Mouse (Mus musculus) CH12.LX (cell line): ENCODE data around the gene Tex21. TPM values are rescaled to one million over a fixed set of nuclear protein-coding genes. Genes with fewer than 3 reads are reported as not detected.
A peak's percentile ranks its signal among the peaks of the same experiment; 100 is the strongest.

Source experiments
- DNase-seq: peaks from one replicate; pipeline ENCODE4 v3.0.0-alpha.2; 2013; ENCODE audit errors: extremely low read depth
- H3K27ac ChIP-seq: 2 replicates; pipeline ENCODE4 v1.5.1; 2012; ENCODE audit warnings: low read depth, mild to moderate bottlenecking, control low read depth, moderate library complexity; ENCODE audit not compliant: insufficient read depth
- H3K27me3 ChIP-seq: replicated peaks from 2 replicates; pipeline ENCODE3; 2012; ENCODE audit warnings: inconsistent platforms
- H3K36me3 ChIP-seq, 2 experiments: replicated peaks in 1 of 2; 2 replicates each; pipeline versions ENCODE3 to v1.6.1; 2012; ENCODE audit warnings: inconsistent platforms in 1 of 2, low read length in 1 of 2, mild to moderate bottlenecking in 1 of 2, mixed read lengths in 1 of 2, moderate library complexity in 1 of 2; ENCODE audit not compliant: control insufficient read depth in 1 of 2, insufficient read depth in 1 of 2
- H3K4me1 ChIP-seq, 2 experiments: 2 replicates each; pipeline ENCODE4 v1.6.1; 2012; ENCODE audit warnings: inconsistent platforms in 1 of 2, moderate library complexity in 1 of 2; ENCODE audit not compliant: insufficient read depth in 2 of 2, control insufficient read depth in 1 of 2
- H3K4me2 ChIP-seq: 2 replicates; pipeline ENCODE4 v1.6.1; 2012; ENCODE audit warnings: low read depth, mild to moderate bottlenecking, control low read depth; ENCODE audit not compliant: poor library complexity, insufficient read depth, severe bottlenecking
- H3K4me3 ChIP-seq, 3 experiments: fragments of 150-350 bp in 1 of 3; sonication (generic) in 1 of 3; replicated peaks in 1 of 3; 2 replicates each; pipeline versions ENCODE3 to v1.5.1; 2011 to 2012; ENCODE audit warnings: low read depth in 2 of 3, low read length in 2 of 3, mild to moderate bottlenecking in 2 of 3, moderate library complexity in 2 of 3, control low read depth in 1 of 3, improper control_type of control experiment in 1 of 3, inconsistent platforms in 1 of 3, mixed read lengths in 1 of 3; ENCODE audit not compliant: poor library complexity in 1 of 3
- H3K79me2 ChIP-seq: replicated peaks from 2 replicates; pipeline ENCODE4 v1.6.1; 2012; ENCODE audit warnings: mild to moderate bottlenecking, moderate library complexity; ENCODE audit not compliant: control insufficient read depth, poor library complexity, insufficient read depth, severe bottlenecking; ENCODE audit errors: extremely low read depth
- H3K9ac ChIP-seq: 2 replicates; pipeline ENCODE4 v1.6.1; 2012; ENCODE audit warnings: low read depth, mild to moderate bottlenecking, control low read depth, moderate library complexity; ENCODE audit not compliant: insufficient read depth
- H3K9me3 ChIP-seq: replicated peaks from 2 replicates; pipeline ENCODE3; 2012; ENCODE audit warnings: low read length, inconsistent platforms, mixed read lengths
- CHD1 ChIP-seq: IDR thresholded peaks from 2 replicates; pipeline ENCODE4 v1.6.1; 2012; ENCODE audit warnings: low read depth, low read length, improper control_type of control experiment, inconsistent platforms
- CTCF ChIP-seq, 2 experiments: IDR thresholded peaks in 1 of 2; conservative IDR thresholded peaks in 1 of 2; 2 replicates each; pipeline ENCODE4 v1.5.1; 2011 to 2012; ENCODE audit warnings: low read depth in 2 of 2, low read length in 2 of 2, improper control_type of control experiment in 1 of 2, inconsistent platforms in 1 of 2, mild to moderate bottlenecking in 1 of 2, moderate library complexity in 1 of 2
- ELF1 ChIP-seq: IDR thresholded peaks from 2 replicates; pipeline ENCODE4 v1.6.1; 2014; ENCODE audit warnings: low read depth, mild to moderate bottlenecking, inconsistent platforms, low read length, improper control_type of control experiment
- EP300 ChIP-seq: IDR thresholded peaks from 2 replicates; pipeline ENCODE4 v1.6.1; 2011; ENCODE audit warnings: low read length, improper control_type of control experiment
- IRF4 ChIP-seq: IDR thresholded peaks from 2 replicates; pipeline ENCODE4 v1.6.1; 2014; ENCODE audit warnings: low read depth, mild to moderate bottlenecking, inconsistent platforms, low read length, improper control_type of control experiment
- MAFK ChIP-seq: IDR thresholded peaks from 2 replicates; pipeline ENCODE4 v1.6.1; 2011; ENCODE audit warnings: low read length, improper control_type of control experiment; ENCODE audit not compliant: insufficient replicate concordance
- MAX ChIP-seq: IDR thresholded peaks from 2 replicates; pipeline ENCODE4 v1.6.1; 2011; ENCODE audit warnings: low read length, improper control_type of control experiment
- MAZ ChIP-seq: IDR thresholded peaks from 2 replicates; pipeline ENCODE4 v1.6.1; 2012; ENCODE audit warnings: low read depth, mild to moderate bottlenecking, inconsistent platforms, low read length, improper control_type of control experiment, moderate library complexity
- MXI1 ChIP-seq: IDR thresholded peaks from 2 replicates; pipeline ENCODE4 v1.6.1; 2011; ENCODE audit warnings: mild to moderate bottlenecking, low read depth, low read length, improper control_type of control experiment
- MYC ChIP-seq: IDR thresholded peaks from 2 replicates; pipeline ENCODE4 v1.6.1; 2011; ENCODE audit warnings: low read depth, mild to moderate bottlenecking, improper control_type of control experiment, low read length
- NRF1 ChIP-seq: IDR thresholded peaks from 2 replicates; pipeline ENCODE4 v1.6.1; 2014; ENCODE audit warnings: low read depth, mild to moderate bottlenecking, inconsistent platforms, low read length, improper control_type of control experiment, moderate library complexity
- POLR2A ChIP-seq: IDR thresholded peaks from 2 replicates; pipeline ENCODE4 v1.6.1; 2011; ENCODE audit warnings: low read depth, mild to moderate bottlenecking, improper control_type of control experiment, low read length
- POLR2AphosphoS2 ChIP-seq: IDR thresholded peaks from 2 replicates; pipeline ENCODE4 v1.6.1; 2011; ENCODE audit warnings: low read depth, low read length, improper control_type of control experiment
- RAD21 ChIP-seq: IDR thresholded peaks from 2 replicates; pipeline ENCODE4 v1.6.1; 2011; ENCODE audit warnings: low read depth, mild to moderate bottlenecking, low read length, improper control_type of control experiment, moderate library complexity
- RCOR1 ChIP-seq: conservative IDR thresholded peaks from 2 replicates; pipeline ENCODE4 v1.6.1; 2012; ENCODE audit warnings: low read depth, mild to moderate bottlenecking, inconsistent platforms, low read length, improper control_type of control experiment
- SMC3 ChIP-seq: IDR thresholded peaks from 2 replicates; pipeline ENCODE4 v1.6.1; 2011; ENCODE audit warnings: low read depth, low read length, improper control_type of control experiment
- TBP ChIP-seq: conservative IDR thresholded peaks from 2 replicates; pipeline ENCODE4 v1.6.1; 2011; ENCODE audit warnings: low read depth, low read length, improper control_type of control experiment
- TCF12 ChIP-seq: IDR thresholded peaks from 2 replicates; pipeline ENCODE4 v1.6.1; 2014; ENCODE audit warnings: low read depth, mild to moderate bottlenecking, inconsistent platforms, low read length, improper control_type of control experiment
- UBTF ChIP-seq: IDR thresholded peaks from 2 replicates; pipeline ENCODE4 v1.6.1; 2012; ENCODE audit warnings: low read depth, mild to moderate bottlenecking, inconsistent platforms, low read length, improper control_type of control experiment, moderate library complexity
- USF2 ChIP-seq: conservative IDR thresholded peaks from 2 replicates; pipeline ENCODE4 v1.6.1; 2011; ENCODE audit warnings: low read depth, low read length, improper control_type of control experiment
- ZC3H11A ChIP-seq: IDR thresholded peaks from 2 replicates; pipeline ENCODE4 v1.6.1; 2012; ENCODE audit warnings: low read depth, mild to moderate bottlenecking, inconsistent platforms, low read length, improper control_type of control experiment
- ZKSCAN1 ChIP-seq: IDR thresholded peaks from 2 replicates; pipeline ENCODE4 v1.6.1; 2012; ENCODE audit warnings: low read depth, inconsistent platforms, low read length, improper control_type of control experiment, borderline replicate concordance
- ZMIZ1 ChIP-seq: IDR thresholded peaks from 2 replicates; pipeline ENCODE4 v1.6.1; 2012; ENCODE audit warnings: low read depth, mild to moderate bottlenecking, inconsistent platforms, low read length, improper control_type of control experiment
- ZNF384 ChIP-seq: IDR thresholded peaks from 2 replicates; pipeline ENCODE4 v1.6.1; 2012; ENCODE audit warnings: low read depth, low read length, improper control_type of control experiment, inconsistent platforms
- dilution Hi-C: fragments of 300-500 bp; cut with MboI; formaldehyde crosslinking; loops from 2 replicates; pipeline ENCODE4 v1.14.3; 2020; ENCODE audit warnings: low sequenced_read_pairs; ENCODE audit not compliant: extremely low pct_unique_long_range_greater_than_20kb, extremely low pct_ligation_motif_present
- in situ Hi-C: fragments of 300-500 bp; cut with MboI; formaldehyde crosslinking; loops from 3 replicates; pipeline ENCODE4 v1.14.3; 2019; ENCODE audit warnings: low sequenced_read_pairs, low pct_ligation_motif_present, low pct_unique_long_range_greater_than_20kb, mixed read lengths
- polyA plus RNA-seq: library from polyadenylated mRNA; unstranded; fragments of >175 nt; gene quantifications from 2 replicates; pipeline ENCODE4 v1.2.1, GENCODE M21; 2012; ENCODE audit warnings: low read depth; ENCODE audit not compliant: insufficient read length
- total RNA-seq, 2 experiments: library from RNA; depleted of rRNA; stranded (reverse); fragments of 300-350 nt in 1 of 2; fragments of >200 nt in 1 of 2; gene quantifications; 2 replicates each; pipeline ENCODE4 v1.2.3; 2012 to 2014

The Tex21 gene
- total and polyA plus RNA-seq, 3 experiments: 0.11 to 0.42 (median 0.29) TPM

DNA sequence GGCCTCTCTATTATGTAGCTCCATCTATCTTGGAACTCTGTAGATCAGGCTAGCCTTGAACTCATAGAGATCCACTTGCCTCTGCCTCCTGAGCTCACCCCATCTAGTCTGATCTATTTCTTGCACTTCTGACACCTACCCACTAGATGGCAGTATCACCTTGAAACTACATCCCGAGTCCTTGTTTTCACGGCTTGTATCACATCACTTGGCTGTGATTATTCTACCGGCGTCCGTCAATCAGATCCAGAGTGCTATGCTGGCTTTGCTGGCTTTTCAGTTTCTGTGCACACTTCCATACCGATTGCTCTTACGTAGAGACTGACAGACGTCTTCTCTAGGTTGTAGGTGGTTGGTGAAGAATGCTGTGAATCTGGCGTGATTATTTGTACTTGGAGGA is 20.3 kb upstream of the Tex21 start:
- no peak overlapping the region for H3K9ac ChIP-seq
- no peak overlapping the region for H3K4me3 ChIP-seq
- peaks cover 31 to 89% of the 10 kb centered on the region in 2 experiments for H3K36me3 ChIP-seq
- peak; percentile 71 for DNase-seq
- H3K27ac ChIP-seq: no peak overlapping the region
- peaks cover 79% of the 10 kb centered on the region for H3K79me2 ChIP-seq
- H3K9me3 ChIP-seq: no peaks in the 10 kb centered on the region
- peaks cover 2 to 32% of the 10 kb centered on the region in 2 experiments; a peak in 2 of 4 replicates for H3K4me1 ChIP-seq
- H3K27me3 ChIP-seq: no peaks in the 10 kb centered on the region
- no peak overlapping the region for H3K4me2 ChIP-seq
- no peak for TF ChIP-seq POLR2AphosphoS2
- peak; percentile 50; the same call in 1 of the 2 replicates for TF ChIP-seq SMC3
- no peak for TF ChIP-seq EP300
- TF ChIP-seq MAFK: no peak
- TF ChIP-seq CTCF (conservative IDR thresholded peaks at IDR 0.05 in 1 of 2, IDR thresholded peaks at IDR 0.05 in 1 of 2; ENCODE audit: low read depth in 2 of 2, low read length in 2 of 2): peak; percentile 69 to 70
- no peak for TF ChIP-seq MYC
- peak; percentile 52 for TF ChIP-seq RAD21
- no peak for TF ChIP-seq MXI1
- no peak for TF ChIP-seq MAX
- dilution Hi-C loops (no loop called here), in situ Hi-C loops (loop anchor here (10.0 kb wide), 1 partner anchor 68 kb away; no protein-coding TSS in a partner anchor)

DNA sequence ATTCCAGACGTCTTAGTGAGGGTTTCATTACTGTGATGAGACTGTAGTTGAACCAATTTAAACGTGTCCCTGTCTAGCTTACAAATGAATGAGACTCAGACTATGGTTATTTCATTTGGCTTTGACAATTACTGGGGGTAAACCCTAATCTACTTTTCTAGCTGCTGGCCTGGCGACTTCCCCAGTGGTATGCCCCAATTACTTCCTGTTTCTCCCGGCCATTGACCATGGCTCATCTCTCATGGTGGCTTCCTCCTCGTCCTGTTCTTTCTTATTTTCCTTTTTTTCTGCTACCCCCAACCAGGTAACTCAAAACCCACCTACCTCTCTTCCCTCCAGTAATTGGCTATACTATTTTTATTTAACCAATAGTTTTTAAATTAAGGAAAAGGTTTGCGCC is 18.5 kb upstream of the Tex21 start:
- H3K36me3 ChIP-seq: peaks cover 19 to 78% of the 10 kb centered on the region in 2 experiments
- H3K79me2 ChIP-seq: peaks cover 91% of the 10 kb centered on the region
- DNase-seq: no peak
- no peak overlapping the region for H3K4me3 ChIP-seq
- dilution Hi-C loops: no loop called here
- H3K27me3 ChIP-seq: no peaks in the 10 kb centered on the region
- in situ Hi-C loops: loop anchor here (10.0 kb wide), 1 partner anchor 70 kb away; no protein-coding TSS in a partner anchor
- peaks cover 2 to 32% of the 10 kb centered on the region in 2 experiments; a peak in 2 of 4 replicates for H3K4me1 ChIP-seq
- H3K27ac ChIP-seq: peak overlapping the region; percentile 35; the same call in 1 of the 2 replicates
- TF ChIP-seq ZNF384 (no peak), ELF1 (peak; percentile 22; the same call in 1 of the 2 replicates)
- TF ChIP-seq, all 38 proteins: peak for 1
- Histone ChIP-seq H3K9me3 (no peaks in the 10 kb centered on the region), H3K4me2 (peak overlapping the region; percentile 27; the same call in 1 of the 2 replicates), H3K9ac (no peak overlapping the region)

DNA sequence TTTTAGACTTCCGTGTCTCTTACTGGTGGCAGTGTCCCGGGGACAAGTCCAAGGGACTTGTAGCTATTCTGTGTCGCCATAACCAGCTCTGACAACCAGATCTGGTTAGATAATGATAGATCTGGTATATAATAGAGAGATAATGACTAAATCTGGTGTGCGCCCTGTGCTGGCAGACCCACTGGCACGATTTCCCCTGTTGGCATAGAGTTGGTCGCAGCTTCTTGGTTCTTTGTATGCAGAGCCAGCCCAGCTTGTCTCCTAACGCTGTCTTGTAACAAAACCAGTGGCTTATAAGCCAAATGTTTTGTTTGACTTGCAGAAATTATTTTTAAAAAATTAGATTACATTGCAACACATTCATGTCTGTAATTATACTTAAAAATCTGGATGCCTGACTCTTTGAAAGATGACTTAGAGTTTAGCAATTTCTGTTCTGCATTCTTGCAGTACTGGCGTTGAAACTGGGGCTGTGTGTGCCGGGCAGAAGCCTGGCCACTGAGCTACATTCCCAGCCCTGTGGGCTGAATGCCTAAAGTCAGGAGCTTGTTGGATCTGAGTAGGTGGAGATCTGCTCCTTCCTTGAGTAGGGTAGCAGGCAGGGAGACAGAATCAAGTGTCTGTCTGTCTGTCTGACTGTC is 17.9 kb upstream of the Tex21 start:
- H3K4me2 ChIP-seq: peak overlapping the region; percentile 27; the same call in 1 of the 2 replicates
- no peak overlapping the region for H3K9ac ChIP-seq
- no peak overlapping the region for H3K4me3 ChIP-seq
- peaks cover 2 to 32% of the 10 kb centered on the region in 2 experiments; a peak in 2 of 4 replicates for H3K4me1 ChIP-seq
- peak overlapping the region; percentile 35 for H3K27ac ChIP-seq
- no peak for TF ChIP-seq CHD1
- no peak for TF ChIP-seq ZKSCAN1
- no peak for TF ChIP-seq ZMIZ1
- TF ChIP-seq UBTF: no peak
- TF ChIP-seq ELF1: no peak
- TF ChIP-seq SMC3: no peak
- no peak for TF ChIP-seq POLR2AphosphoS2
- no peak for TF ChIP-seq MYC
- no peak for TF ChIP-seq IRF4
- no peak for TF ChIP-seq TCF12
- TF ChIP-seq TBP: no peak
- no peak for TF ChIP-seq MAFK
- no peak for TF ChIP-seq RAD21
- TF ChIP-seq ZC3H11A: no peak
- TF ChIP-seq USF2: no peak
- no peak for TF ChIP-seq NRF1
- no peak for TF ChIP-seq RCOR1
- no peak for TF ChIP-seq POLR2A
- TF ChIP-seq MAZ: no peak
- TF ChIP-seq, all 38 proteins: peak for 0
- dilution Hi-C loops (no loop called here), in situ Hi-C loops (loop anchor here (10.0 kb wide), 1 partner anchor 70 kb away; no protein-coding TSS in a partner anchor)
- Histone ChIP-seq H3K27me3 (no peaks in the 10 kb centered on the region), H3K79me2 (peaks cover 95% of the 10 kb centered on the region), H3K9me3 (no peaks in the 10 kb centered on the region), H3K36me3 (peaks cover 18 to 74% of the 10 kb centered on the region in 2 experiments)
- DNase-seq: no peak
